Mouse (Mus musculus) NIH3T3 (cell line): ENCODE measurements around the gene Olfr724.
"Not testable (repeated sequence)": the region's sequence is repeated elsewhere in the genome, so short reads cannot be mapped to it uniquely, and the experiment has no call there.

ENCODE experiments used
- DNase-seq: peaks from one replicate; pipeline ENCODE4 v3.0.0-alpha.2; 2012; ENCODE audit warnings: low read depth

Gene Olfr724

GRCm38 (mm10) chr14:49963174-49963573, at the start of gene Olfr724:
Gene Olfr724, minus strand, starts transcription at chr14:49963274.
- not testable (repeated sequence) for DNase-seq

GRCm38 (mm10) chr14:49955890-49956289, 7.2 kb downstream of the Olfr724 start:
- DNase-seq = no peak

GRCm38 (mm10) chr14:49931687-49932086, 31.4 kb downstream of the Olfr724 start, which contains the start of gene Olfr723:
Gene Olfr723, minus strand, starts transcription at chr14:49931787.
- DNase-seq = not testable (repeated sequence)
